Mouse (Mus musculus): ENCODE measurements at regions not wholly inside any gene's neighbourhood (a gene's known extent, or its start where the extent isn't known, plus 50 kb on each side); places are given as distances from the start of the nearest gene placed in this dataset.

- no peak for DNase-seq (ENCODE audit: low read depth, low spot score)
These were observed 87.0 kb downstream of the Cog6 start for GRCm38 (mm10) chr3:52929827-52930605.

- no peak for DNase-seq (ENCODE audit: low read depth, low spot score)
These were observed 89.6 kb downstream of the Cog6 start for GRCm38 (mm10) chr3:52927361-52927841.

GRCm38 (mm10) chr3:52926549-52926948, 90.5 kb downstream of the Cog6 start:
- no peak for DNase-seq (ENCODE audit: low read depth, low spot score)

- DNase-seq (ENCODE audit: low read depth, low spot score), result no peak
These were observed 91.8 kb downstream of the Cog6 start for GRCm38 (mm10) chr3:52925223-52925622.

GRCm38 (mm10) chr3:52924631-52925030, 92.4 kb downstream of the Cog6 start:
- DNase-seq (ENCODE audit: low read depth, low spot score), result no peak

GRCm38 (mm10) chr3:52923824-52924559, 93.0 kb downstream of the Cog6 start:
- no peak for DNase-seq (ENCODE audit: low read depth, low spot score)

GRCm38 (mm10) chr3:52922411-52922810, 94.6 kb downstream of the Cog6 start:
- DNase-seq (ENCODE audit: low read depth, low spot score), result no peak

GRCm38 (mm10) chr3:52906823-52907564, 110.0 kb downstream of the Cog6 start:
- no peak for DNase-seq (ENCODE audit: low read depth, low spot score)

- DNase-seq (ENCODE audit: low read depth, low spot score), result no peak
These were observed 113.0 kb downstream of the Cog6 start for GRCm38 (mm10) chr3:52904028-52904427.

- peak; percentile 23 for DNase-seq (ENCODE audit: low read depth, low spot score)
These were observed 119.4 kb downstream of the Cog6 start for GRCm38 (mm10) chr3:52897665-52898064.

GRCm38 (mm10) chr3:52896462-52896861, 120.6 kb downstream of the Cog6 start:
- DNase-seq (ENCODE audit: low read depth, low spot score), result no peak

- DNase-seq (ENCODE audit: low read depth, low spot score), result no peak
These were observed 121.3 kb downstream of the Cog6 start for GRCm38 (mm10) chr3:52895751-52896150.

GRCm38 (mm10) chr3:52894812-52895211, 122.2 kb downstream of the Cog6 start:
- DNase-seq (ENCODE audit: low read depth, low spot score), result no peak

- no peak for DNase-seq (ENCODE audit: low read depth, low spot score)
These were observed 127.8 kb downstream of the Cog6 start for GRCm38 (mm10) chr3:52889156-52889715.

- no peak for DNase-seq (ENCODE audit: low read depth, low spot score)
These were observed 135.1 kb downstream of the Cog6 start for GRCm38 (mm10) chr3:52881981-52882380.

- DNase-seq (ENCODE audit: low read depth, low spot score), result peak; percentile 17
These were observed 135.9 kb downstream of the Cog6 start for GRCm38 (mm10) chr3:52881139-52881538.

GRCm38 (mm10) chr3:52879700-52880099, 137.3 kb downstream of the Cog6 start:
- DNase-seq (ENCODE audit: low read depth, low spot score), result peak; percentile 54

GRCm38 (mm10) chr3:52878334-52878733, 138.7 kb downstream of the Cog6 start:
- DNase-seq (ENCODE audit: low read depth, low spot score), result no peak

GRCm38 (mm10) chr3:52872260-52872659, 144.8 kb downstream of the Cog6 start:
- DNase-seq (ENCODE audit: low read depth, low spot score), result no peak

- no peak for DNase-seq (ENCODE audit: low read depth, low spot score)
These were observed 153.7 kb downstream of the Cog6 start for GRCm38 (mm10) chr3:52863146-52863849.

GRCm38 (mm10) chr3:52862026-52862425, 155.0 kb downstream of the Cog6 start:
- DNase-seq (ENCODE audit: low read depth, low spot score), result no peak

All from skeletal muscle tissue, adult 2 months (tissue).